Mouse (Mus musculus) heart, postnatal 25 days (tissue): ENCODE data around the gene Zdhhc18. TPM values are rescaled to one million over a fixed set of nuclear protein-coding genes. Genes with fewer than 3 reads are reported as not detected.
"Not testable (repeated sequence)": the region's sequence is repeated elsewhere in the genome, so short reads cannot be mapped to it uniquely, and the experiment has no call there.

ENCODE experiments used
- DNase-seq: peaks from one replicate; pipeline ENCODE4 v3.0.0; 2022; ENCODE audit warnings: low spot score
- intact Hi-C: fragments of 180-260 bp; cut with DNase I; formaldehyde crosslinking; loops from one replicate; pipeline ENCODE4 v1.15.1; 2025
- total RNA-seq, 2 experiments: library from RNA; stranded (reverse); gene quantifications; 2 replicates each; pipeline ENCODE4 v1.2.3; 2021

Gene Zdhhc18
- total RNA-seq, 2 experiments from 2014 or later: 18.7 to 20.1 TPM

- intact Hi-C loops: no loop called here
- DNase-seq: peak; percentile 23
Observed at GRCm38 (mm10) chr4:133668537-133668936, 18.6 kb upstream of the Zdhhc18 start.

- no peak for DNase-seq
- intact Hi-C loops: no loop called here
Observed at GRCm38 (mm10) chr4:133666199-133666598, 16.2 kb upstream of the Zdhhc18 start.

DNA sequence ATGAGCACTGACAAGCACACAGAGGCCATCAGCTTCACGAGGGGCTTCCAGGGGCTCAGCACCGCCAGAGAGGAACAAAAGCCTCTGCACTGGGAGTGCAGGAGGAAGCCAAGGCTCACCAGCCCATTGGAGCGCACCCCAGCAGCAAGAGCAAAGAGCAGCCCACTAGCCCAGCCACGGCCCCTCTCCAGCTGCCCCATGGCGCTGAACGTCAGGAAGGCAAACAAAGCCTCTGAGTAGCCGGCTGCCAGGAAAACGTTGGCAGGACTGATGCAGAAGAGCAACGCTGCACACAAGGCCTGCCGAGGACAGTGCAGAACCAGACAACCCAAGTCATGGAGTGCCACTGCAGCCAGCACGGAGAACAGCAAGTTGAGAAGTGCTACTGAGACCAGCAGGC, 15.2 kb upstream of the Zdhhc18 start:
- intact Hi-C loops: no loop called here
- no peak for DNase-seq

DNA sequence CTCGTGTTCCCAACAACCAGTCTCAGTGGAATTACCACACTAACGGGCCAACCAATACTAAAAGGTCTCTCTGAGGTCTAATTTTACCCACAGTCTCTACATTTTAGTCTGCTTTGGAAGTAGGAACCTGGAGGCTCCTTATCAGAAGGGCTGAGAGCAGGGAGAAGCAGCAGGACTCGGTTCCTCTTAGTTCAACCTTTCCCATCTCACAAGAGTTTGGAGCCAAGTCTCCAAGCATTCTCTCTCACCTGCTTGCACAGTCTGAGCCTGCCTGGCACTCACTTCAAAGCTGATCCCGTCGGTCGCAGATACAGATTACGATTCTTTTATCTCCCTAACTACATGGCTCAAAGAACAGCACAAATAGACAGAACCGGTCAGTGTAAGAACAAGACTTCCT, 13.0 kb upstream of the Zdhhc18 start:
- intact Hi-C loops: no loop called here
- no peak for DNase-seq

GRCm38 (mm10) chr4:133662421-133662820, 12.5 kb upstream of the Zdhhc18 start:
- DNase-seq: no peak
- intact Hi-C loops: no loop called here

- intact Hi-C loops: no loop called here
- DNase-seq: peak; percentile 71
Observed at GRCm38 (mm10) chr4:133660193-133661155, 10.5 kb upstream of the Zdhhc18 start.

DNA sequence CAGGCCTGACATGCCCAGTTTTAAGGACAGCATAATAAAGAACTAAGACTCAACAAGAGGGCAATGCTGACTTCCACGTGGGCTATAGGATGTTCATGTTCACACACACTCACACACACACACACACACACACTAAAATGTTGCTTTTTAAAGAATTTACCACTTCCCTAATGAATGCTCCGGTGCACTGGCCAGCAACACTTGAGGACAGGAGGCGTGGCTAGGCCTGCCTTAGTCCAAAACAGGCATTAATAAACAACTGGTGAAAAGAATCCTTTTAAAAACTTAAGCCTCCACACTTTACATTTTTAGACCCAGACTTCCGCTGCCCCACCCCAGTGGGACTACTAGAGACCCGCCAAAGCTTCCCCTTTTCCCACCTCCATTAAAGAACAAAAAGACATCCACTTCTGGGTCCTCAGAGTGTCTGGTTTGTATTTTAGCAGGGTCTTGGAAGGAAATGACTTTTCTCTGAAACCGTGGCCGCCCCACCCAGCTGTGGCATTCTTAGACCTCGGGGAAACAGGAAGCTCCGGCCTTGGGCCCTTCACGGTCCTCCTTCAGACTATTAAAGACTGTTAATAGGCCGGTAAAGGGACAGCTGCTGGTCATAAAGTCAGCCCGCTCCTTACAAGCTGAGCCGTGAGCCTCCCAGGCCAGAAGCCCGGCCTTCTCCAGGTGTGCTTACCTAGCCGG, 9.7 kb upstream of the Zdhhc18 start:
- peak; percentile 55 for DNase-seq
- intact Hi-C loops: no loop called here

GRCm38 (mm10) chr4:133658729-133659128, 8.8 kb upstream of the Zdhhc18 start:
- DNase-seq: no peak
- intact Hi-C loops: no loop called here

- DNase-seq: no peak
- intact Hi-C loops: no loop called here
Observed at GRCm38 (mm10) chr4:133657829-133658458, 8.0 kb upstream of the Zdhhc18 start.

GRCm38 (mm10) chr4:133656997-133657396, 7.0 kb upstream of the Zdhhc18 start:
- intact Hi-C loops: no loop called here

DNA sequence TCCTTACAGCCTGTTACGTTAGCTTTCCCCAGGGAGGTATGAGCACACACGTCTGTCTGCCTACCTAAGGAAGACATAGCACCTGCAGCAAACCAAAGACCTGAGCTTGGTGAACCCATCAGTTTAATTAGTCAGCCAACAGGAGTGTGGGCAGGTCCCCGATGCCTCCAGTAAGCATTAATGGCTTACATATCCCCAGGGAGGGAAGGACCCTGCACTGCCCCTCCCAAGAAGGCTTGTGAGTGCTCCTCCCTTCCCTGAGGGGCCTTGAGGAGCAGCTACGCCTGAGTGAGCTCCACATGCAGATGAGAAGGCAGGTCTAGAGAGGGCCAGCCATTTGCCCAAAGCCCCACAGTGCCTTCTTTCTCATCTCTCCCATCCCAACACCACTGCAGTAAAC, 6.3 kb upstream of the Zdhhc18 start:
- DNase-seq: no peak
- intact Hi-C loops: no loop called here

More at GRCm38 (mm10) chr4:133656997-133657396, 7.0 kb upstream of the Zdhhc18 start:
- no peak for DNase-seq

DNA sequence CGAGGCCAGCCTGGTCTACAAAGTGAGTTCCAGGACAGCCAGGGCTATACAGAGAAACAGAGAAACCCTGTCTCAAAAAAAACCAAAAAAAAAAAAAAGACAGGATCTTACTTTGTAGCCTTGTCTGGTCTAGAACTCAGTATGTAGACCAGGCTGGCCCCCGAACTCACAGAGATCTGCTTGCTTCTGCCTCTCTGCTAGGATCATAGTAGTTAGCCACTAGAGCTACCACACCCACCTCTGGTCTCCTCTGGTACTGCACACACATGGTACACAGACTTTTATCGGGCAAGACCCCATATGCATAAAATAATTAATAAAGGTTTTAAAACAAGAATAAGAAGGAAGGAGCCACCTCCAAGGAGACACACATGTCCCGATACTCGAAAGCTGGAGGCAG, 4.1 kb upstream of the Zdhhc18 start:
- intact Hi-C loops, DNase-seq: not testable (repeated sequence)

GRCm38 (mm10) chr4:133652746-133653145, 2.8 kb upstream of the Zdhhc18 start:
- DNase-seq: no peak
- intact Hi-C loops: no loop called here

DNA sequence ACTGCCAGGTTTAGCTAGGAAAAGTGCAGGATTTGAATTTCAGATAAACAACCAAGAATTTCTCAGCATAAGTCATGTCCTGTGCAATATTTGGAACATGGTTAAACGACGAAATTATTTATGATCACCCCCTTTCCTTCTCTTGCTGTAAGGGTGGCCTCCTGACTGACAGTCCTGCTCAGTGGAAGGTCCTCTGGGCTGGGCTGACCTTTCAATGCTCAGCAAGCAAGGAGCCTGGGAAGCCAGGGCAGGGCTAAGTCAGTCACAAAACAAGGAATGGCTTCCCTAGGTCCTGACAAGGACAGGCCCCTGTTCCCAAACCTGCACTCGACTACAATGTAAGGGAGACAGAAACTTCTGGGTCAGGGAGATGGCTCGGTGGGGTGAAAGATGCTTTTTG, 2.0 kb upstream of the Zdhhc18 start:
- intact Hi-C loops: no loop called here
- DNase-seq: no peak

DNA sequence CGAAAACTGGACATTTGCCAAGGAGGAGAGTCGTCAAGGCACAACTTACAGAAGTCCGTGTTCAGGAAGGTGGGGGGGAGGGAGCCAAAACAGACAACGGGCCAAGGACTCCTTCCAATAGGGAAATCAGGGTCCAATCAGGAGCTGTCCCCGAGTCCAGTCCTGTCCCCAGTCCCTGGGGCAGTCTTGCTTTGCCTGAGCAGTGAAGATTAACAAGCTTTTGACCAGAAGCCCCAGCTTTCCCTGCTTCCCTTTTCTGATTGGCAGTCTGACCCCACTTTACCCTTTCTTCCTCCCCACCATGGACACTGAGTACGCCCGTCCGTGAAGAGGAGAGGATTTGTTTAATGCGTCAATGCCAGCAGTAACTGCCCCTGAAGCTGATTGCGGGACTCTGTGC, 1.5 kb upstream of the Zdhhc18 start:
- intact Hi-C loops: no loop called here
- no peak for DNase-seq

DNA sequence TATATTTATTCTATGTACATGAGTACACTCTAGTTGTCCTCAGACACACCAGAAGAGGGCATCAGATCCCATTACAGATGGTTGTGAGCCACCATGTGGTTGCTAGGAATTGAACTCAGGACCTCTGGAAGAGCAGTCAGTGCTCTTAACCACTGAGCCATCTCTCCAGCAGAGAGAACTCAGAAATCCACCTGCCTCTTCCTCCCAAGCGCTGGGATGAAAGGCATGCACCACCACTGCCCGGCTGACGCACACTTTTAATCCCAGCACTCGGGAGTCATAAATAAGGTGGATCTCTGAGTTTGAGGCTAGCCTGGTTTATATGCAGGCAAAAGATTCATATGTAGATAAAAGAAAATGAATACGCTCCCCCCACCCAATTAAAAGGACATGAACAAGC, 490 bp downstream of the Zdhhc18 start:
- not testable (repeated sequence) for DNase-seq
- intact Hi-C loops: loop anchor here (2.0 kb wide), 1 partner anchor 15 kb away; no protein-coding TSS in a partner anchor

DNA sequence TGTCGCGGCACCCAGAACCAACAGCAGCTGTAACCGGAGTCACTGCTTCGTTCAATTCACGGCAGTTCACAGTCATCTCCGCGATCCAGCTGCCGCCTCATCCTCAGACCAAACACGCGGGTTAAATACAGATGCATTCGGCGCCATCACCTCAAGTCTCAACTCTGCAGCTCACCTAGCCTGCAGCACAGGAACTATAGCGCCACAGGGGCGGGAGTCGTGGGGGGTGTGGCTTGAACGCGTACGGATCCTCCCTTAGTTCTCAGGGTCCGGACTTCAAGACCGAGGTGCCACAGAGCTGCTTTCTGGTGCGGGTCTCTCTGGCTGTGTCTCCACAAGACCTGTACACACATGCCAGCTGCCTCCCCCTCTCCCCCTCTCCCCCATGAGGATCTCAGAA, 4.3 kb downstream of the Zdhhc18 start:
- no peak for DNase-seq
- intact Hi-C loops: no loop called here

GRCm38 (mm10) chr4:133645195-133645594, 4.8 kb downstream of the Zdhhc18 start:
- intact Hi-C loops: no loop called here
- no peak for DNase-seq

GRCm38 (mm10) chr4:133634043-133634410, 15.9 kb downstream of the Zdhhc18 start:
- DNase-seq: no peak
- intact Hi-C loops: loop anchor here (2.0 kb wide), 1 partner anchor 15 kb away; no protein-coding TSS in a partner anchor

DNA sequence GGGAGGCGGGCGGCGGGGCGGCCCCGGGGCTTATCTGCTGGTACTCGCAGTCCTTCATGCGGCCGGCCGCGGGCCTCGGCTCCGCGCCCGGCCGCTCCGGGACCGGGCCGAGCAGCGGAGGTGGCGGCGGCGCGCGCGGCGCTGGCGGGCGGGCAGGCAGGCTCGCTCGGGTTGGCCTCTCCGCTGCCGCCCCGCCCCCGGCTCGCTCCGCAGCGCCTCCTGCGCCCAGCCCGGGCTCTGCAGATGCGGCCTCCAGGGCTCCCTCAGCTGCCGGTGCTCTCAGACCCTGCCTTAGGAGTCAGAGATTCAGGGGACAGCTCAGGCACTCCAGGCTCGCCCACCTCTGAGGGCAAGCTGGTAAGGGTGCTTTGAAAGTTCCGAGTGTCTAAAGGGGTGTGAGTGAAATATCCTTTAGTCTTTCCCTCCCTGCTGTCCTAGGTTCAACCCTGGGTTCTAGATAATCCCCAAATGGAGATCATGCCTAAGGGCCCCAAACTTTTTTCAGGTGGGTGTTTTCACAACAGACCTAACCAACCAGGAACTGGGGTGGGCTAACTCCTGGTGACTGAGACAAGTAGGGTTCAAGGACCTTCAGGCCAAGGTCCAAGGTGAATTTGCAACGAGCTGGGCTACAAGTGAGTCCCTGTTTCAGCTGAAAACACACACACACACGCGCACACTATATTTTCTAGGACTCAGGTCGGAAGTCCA, 16.5 kb downstream of the Zdhhc18 start:
- intact Hi-C loops: loop anchor here (2.0 kb wide), 1 partner anchor 15 kb away; no protein-coding TSS in a partner anchor
- DNase-seq: peak; percentile 83
